18 mouse cellular contexts compared by ENCODE assay signal in genomic region chr12:58219078-58219477, GRCm38 (mm10). TPM values are rescaled to one million over a fixed set of nuclear protein-coding genes. Genes with fewer than 3 reads are reported as not detected.
"Had no signal": no experiment of that assay in that cellular context is flagged by ENCODE, and none has a peak within 500 bp of the region (broad histone marks: within the 10 kb centered on the region; RNA-seq: fewer than 3 reads in every experiment).

No protein-coding gene starts in this region.

- H3K27ac ChIP-seq: kidney, postnatal 0 days; limb, embryonic 13.5 days; liver, embryonic 12.5 days; liver, embryonic 15.5 days; lung, embryonic 15.5 days had no signal

- H3K4me1 ChIP-seq: liver, embryonic 12.5 days; liver, embryonic 15.5 days had no signal

- H3K4me3 ChIP-seq: limb, embryonic 13.5 days; liver, embryonic 12.5 days; liver, embryonic 15.5 days; lung, embryonic 15.5 days had no signal

- H3K36me3 ChIP-seq: limb, embryonic 13.5 days; liver, embryonic 12.5 days; liver, embryonic 15.5 days; lung, embryonic 15.5 days had no signal

- ATAC-seq: liver, embryonic 12.5 days had no signal

- DNase-seq: kidney, postnatal 36 days; left cerebral cortex, postnatal 4 days; liver; lung, adult 18-20 months; lung, postnatal 14 days; lung, postnatal 4 days; midbrain, embryonic 14.5 days; thymus, adult 18-20 months; thymus, postnatal 36 days had no signal

- H3K9me3 ChIP-seq: limb, embryonic 13.5 days; liver, embryonic 12.5 days; liver, embryonic 15.5 days; lung, embryonic 15.5 days had no signal

- H3K27me3 ChIP-seq: lung, embryonic 15.5 days had no signal

RNA-seq across cellular contexts. Expression of gene Sstr1, which starts 7.5 kb away (rescaled TPM):
- total RNA-seq: megakaryocyte progenitor cell, adult 5-6 weeks; megakaryocyte-erythroid progenitor cell, adult 5-6 weeks had no signal
- polyA plus RNA-seq: liver, embryonic 12.5 days; liver, embryonic 15.5 days; spleen, adult 2 months; testis, adult 2 months had no signal

RNA-seq across cellular contexts. Expression of gene Clec14a, which starts 50.0 kb away (rescaled TPM):
- total RNA-seq: megakaryocyte progenitor cell, adult 5-6 weeks; megakaryocyte-erythroid progenitor cell, adult 5-6 weeks had no signal
